Mouse (Mus musculus): Measurements from ENCODE around the gene Defa30.
"Not testable (repeated sequence)": the region's sequence is repeated elsewhere in the genome, so short reads cannot be mapped to it uniquely, and the experiment has no call there.

Gene Defa30

DNA sequence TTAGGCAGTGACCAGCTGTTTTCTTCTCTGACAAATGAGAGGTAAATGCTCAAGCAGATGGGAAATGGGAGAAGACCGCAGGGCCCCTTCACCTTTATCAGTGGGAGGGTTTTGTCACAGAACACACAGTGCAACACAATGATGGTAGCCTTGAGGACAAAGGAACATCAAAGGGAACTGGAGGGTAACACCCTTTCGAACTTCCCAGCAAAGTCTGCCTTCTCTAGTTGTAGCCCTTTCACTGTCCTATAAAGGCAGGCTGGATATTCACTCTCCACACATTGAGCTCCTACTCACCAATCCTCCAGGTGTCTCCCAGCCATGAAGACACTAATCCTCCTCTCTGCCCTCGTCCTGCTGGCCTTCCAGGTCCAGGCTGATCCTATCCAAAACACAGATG lies at the start of gene Defa30:
TSS of gene Defa30 (plus strand) at position 301 of the 400 bp plus-strand sequence.
- not testable (repeated sequence) for DNase-seq

DNA sequence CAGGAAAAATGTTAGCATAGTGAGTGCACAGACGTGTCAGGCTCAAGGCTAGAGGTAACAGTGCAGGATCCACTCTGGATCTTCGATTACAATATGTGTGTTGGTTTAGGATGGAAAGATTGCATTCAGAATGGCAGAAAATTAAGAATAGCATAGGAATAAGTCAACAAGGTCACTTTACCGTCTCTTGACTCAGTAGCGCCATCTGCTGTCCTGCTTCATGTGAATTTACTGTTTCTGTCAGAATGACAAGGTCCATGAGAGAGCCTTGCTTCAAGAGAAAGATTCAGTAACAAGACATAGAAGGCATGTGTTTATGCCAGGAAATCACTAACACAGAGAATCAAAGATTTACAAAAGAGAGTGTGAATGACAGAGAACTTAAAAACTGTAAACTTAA lies 41.3 kb upstream of the Defa30 start:
- DNase-seq = no peak

DNA sequence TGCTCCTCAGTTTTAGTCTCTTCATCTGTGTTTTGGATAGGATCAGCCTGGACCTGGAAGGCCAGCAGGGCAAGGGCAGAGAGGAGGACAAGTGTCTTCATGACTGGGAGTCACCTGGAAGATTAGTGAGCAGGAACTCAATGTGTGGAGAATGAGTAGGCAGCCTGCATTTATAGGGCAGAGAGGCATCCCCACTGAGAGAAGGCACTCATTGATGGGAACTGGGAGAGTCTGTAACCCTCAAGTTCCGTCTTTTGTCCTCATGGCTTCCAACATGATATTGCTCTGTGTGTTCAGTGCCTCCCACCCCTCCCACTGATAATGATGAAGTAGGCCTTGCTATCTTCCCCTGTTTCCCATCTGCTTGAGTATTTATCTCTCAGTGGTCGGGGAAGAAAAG lies 38.5 kb upstream of the Defa30 start, which contains the start of gene Gm14851:
TSS of gene Gm14851 (minus strand) at position 101 of the 400 bp plus-strand sequence.
- DNase-seq = not testable (repeated sequence)

DNA sequence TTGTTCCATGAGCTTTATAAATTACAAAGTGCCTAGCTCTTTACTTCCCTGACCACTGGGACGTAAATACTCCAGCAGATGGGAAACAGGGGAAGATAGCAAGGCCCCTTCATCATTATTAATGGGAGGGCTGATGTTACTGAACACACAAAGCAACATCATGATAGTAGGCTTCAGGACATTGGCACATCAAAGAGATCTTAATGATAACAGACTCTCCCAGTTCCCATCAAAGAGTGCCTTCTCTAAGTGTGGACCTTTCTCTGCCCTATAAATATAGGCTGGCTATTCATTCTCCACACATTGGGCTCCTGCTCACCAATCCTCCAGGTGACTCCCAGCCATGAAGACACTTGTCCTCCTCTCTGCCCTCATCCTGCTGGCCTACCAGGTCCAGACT lies 27.5 kb downstream of the Defa30 start, which contains the start of gene Defa22:
TSS of gene Defa22 (plus strand) at position 301 of the 400 bp plus-strand sequence.
- not testable (repeated sequence) for DNase-seq

Data from layer of hippocampus, adult 9-11 months (tissue).